Mouse (Mus musculus): Measurements from ENCODE around the gene Cbfb.

- TF ChIP-seq CTCF (IDR thresholded peaks at IDR 0.05; ENCODE audit: low read depth) = peak; percentile 5; the same call in 1 of the 2 replicates
- TF ChIP-seq EP300 (optimal IDR thresholded peaks at IDR 0.05) = no peak
These were observed 17.7 kb upstream of the Cbfb start for GRCm38 (mm10) chr8:105152623-105153398.

Measured in stomach, postnatal 0 days (tissue).